Mouse (Mus musculus): ENCODE measurements around the gene Efr3b. TPM values are rescaled to one million over a fixed set of nuclear protein-coding genes. Genes with fewer than 3 reads are reported as not detected.

Gene Efr3b
- total and polyA plus RNA-seq, 2 experiments from 2014 or later: 32.8 to 111 TPM

DNA sequence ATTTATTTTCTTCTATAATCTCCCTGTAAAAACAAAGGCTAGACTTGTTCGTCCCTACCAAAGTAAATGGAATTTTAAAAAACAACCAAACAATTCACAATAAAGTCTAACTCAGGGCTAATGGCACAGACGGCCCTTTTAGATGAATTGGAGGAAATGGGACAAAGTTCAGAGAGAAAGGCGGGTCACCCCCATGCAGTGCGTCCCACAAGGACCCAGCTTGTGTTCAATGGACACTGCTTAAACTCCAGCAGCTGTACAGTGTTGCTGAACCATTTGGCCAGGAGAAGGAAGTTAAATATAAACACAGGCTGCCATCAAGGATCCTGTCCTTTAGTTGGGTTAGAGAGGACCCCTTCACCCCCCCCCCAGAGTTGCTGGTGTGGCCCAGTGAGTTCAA, 30.9 kb downstream of the Efr3b start:
- no peaks in the 10 kb centered on the region for H3K36me3 ChIP-seq (ENCODE audit: insufficient read depth, low read length)
- ATAC-seq (ENCODE audit: low FRiP score): no peak
- H3K4me1 ChIP-seq (ENCODE audit: insufficient read depth, low read length): peaks cover 9% of the 10 kb centered on the region
- H3K27me3 ChIP-seq (ENCODE audit: insufficient read depth, low read length): no peaks in the 10 kb centered on the region
- no peak overlapping the region for H3K9ac ChIP-seq (replicated peaks; ENCODE audit: low read length, poor library complexity, severe bottlenecking)
- no peak for DNase-seq (ENCODE audit: low spot score)
- no peaks in the 10 kb centered on the region for H3K9me3 ChIP-seq (ENCODE audit: low read length)
- H3K4me2 ChIP-seq (ENCODE audit: low read depth, low read length, poor library complexity, severe bottlenecking): no peak overlapping the region
- H3K4me3 ChIP-seq (ENCODE audit: low read depth, low read length): no peak overlapping the region
- WGBS: 59% methylated on average over 4 of the region's 4 CpGs
- H3K27ac ChIP-seq (ENCODE audit: low read depth, low read length): no peak overlapping the region
- TF ChIP-seq CTCF (IDR thresholded peaks at IDR 0.05): no peak

DNA sequence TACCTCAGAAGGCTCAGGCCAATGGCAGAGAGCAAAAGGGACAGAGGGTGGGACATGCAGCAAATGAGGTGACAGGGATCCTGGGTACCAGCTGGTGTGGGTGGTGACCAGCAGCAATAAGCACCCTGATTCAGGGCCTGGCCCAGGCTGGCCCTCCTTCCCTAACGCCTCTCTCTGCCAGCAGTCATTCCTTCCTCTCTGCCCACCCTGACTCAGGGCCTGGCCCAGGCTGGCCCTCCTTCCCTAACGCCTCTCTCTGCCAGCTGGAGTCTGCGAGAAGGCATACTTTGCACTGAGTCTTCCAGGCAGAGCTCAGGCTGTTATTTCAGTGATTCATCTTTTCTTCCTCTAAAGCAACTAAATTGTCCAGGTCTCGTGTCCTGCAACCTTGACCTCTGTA, 31.5 kb downstream of the Efr3b start:
- no peaks in the 10 kb centered on the region for H3K27me3 ChIP-seq (ENCODE audit: insufficient read depth, low read length)
- ATAC-seq (ENCODE audit: low FRiP score): no peak
- peak; percentile 53 for DNase-seq (ENCODE audit: low spot score)

DNA sequence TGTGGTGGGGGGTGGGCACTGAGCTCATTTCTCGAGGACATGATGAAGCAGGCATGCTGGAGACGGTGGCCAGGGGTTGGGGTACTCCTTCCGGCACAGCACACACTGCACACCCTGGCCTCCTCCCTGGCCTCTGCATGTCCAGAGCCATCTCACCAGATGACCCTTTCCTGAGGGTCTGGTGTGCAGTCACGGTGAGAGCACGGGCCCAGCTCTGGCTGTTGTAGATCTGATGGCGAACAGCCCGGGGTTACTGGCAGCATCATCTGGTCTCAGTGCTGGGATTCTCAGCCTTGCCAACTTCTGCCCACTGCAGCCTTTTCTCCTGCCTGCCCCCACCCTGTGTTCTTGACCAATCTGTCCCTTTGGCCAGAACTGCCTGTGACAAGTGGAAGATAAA, 32.6 kb downstream of the Efr3b start:
- ATAC-seq (ENCODE audit: low FRiP score) (peak; percentile 64), DNase-seq (ENCODE audit: low spot score) (peak; percentile 64)
- TF ChIP-seq CTCF (IDR thresholded peaks at IDR 0.05): no peak
- 77% methylated on average over 7 of the region's 7 CpGs for WGBS
- Histone ChIP-seq H3K4me1 (ENCODE audit: insufficient read depth, low read length) (peaks cover 9% of the 10 kb centered on the region), H3K9me3 (ENCODE audit: low read length) (no peaks in the 10 kb centered on the region), H3K27ac (ENCODE audit: low read depth, low read length) (no peak overlapping the region), H3K36me3 (ENCODE audit: insufficient read depth, low read length) (no peaks in the 10 kb centered on the region), H3K27me3 (ENCODE audit: insufficient read depth, low read length) (no peaks in the 10 kb centered on the region), H3K4me3 (ENCODE audit: low read depth, low read length) (no peak overlapping the region), H3K9ac (replicated peaks; ENCODE audit: low read length, poor library complexity, severe bottlenecking) (no peak overlapping the region), H3K4me2 (ENCODE audit: low read depth, low read length, poor library complexity, severe bottlenecking) (no peak overlapping the region)

More for the DNA sequence above, 31.5 kb downstream of the Efr3b start:
- H3K4me3 ChIP-seq (ENCODE audit: low read depth, low read length): no peak overlapping the region
- 0 out of 2 replicates have a peak overlapping the region, but pooled peaks have one; percentile 26 for H3K27ac ChIP-seq (ENCODE audit: low read depth, low read length)
- no peaks in the 10 kb centered on the region for H3K36me3 ChIP-seq (ENCODE audit: insufficient read depth, low read length)
- H3K4me1 ChIP-seq (ENCODE audit: insufficient read depth, low read length): peaks cover 9% of the 10 kb centered on the region
- WGBS: 63% methylated on average over 4 of the region's 4 CpGs
- no peak overlapping the region for H3K9ac ChIP-seq (replicated peaks; ENCODE audit: low read length, poor library complexity, severe bottlenecking)
- no peaks in the 10 kb centered on the region for H3K9me3 ChIP-seq (ENCODE audit: low read length)
- TF ChIP-seq CTCF (IDR thresholded peaks at IDR 0.05): no peak
- H3K4me2 ChIP-seq (ENCODE audit: low read depth, low read length, poor library complexity, severe bottlenecking): no peak overlapping the region

DNA sequence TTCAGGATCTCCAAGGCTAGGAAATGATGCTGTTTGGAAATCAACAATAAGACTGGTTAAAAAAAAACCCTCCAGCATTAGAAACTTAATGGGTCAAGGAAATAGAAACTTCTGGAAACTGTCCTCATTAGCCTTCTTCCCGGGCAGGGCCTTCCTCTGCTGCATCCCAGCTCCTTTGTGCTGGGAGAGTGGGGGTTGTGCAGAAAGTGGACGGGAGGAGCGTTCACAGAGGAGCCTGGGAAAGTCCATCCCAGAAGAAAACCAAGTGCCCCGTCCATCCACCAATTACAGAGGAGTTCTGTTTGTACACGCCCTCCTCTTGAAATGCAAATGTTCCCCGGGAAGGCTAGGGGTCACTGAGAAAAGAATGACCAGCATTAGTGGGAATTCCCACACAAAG, 34.1 kb downstream of the Efr3b start:
- Histone ChIP-seq H3K36me3 (ENCODE audit: insufficient read depth, low read length) (no peaks in the 10 kb centered on the region; the same call in 1 of the 2 replicates), H3K27ac (ENCODE audit: low read depth, low read length) (no peak overlapping the region), H3K9ac (replicated peaks; ENCODE audit: low read length, poor library complexity, severe bottlenecking) (no peak overlapping the region), H3K27me3 (ENCODE audit: insufficient read depth, low read length) (no peaks in the 10 kb centered on the region), H3K4me1 (ENCODE audit: insufficient read depth, low read length) (peaks cover 9% of the 10 kb centered on the region), H3K9me3 (ENCODE audit: low read length) (no peaks in the 10 kb centered on the region), H3K4me3 (ENCODE audit: low read depth, low read length) (no peak overlapping the region), H3K4me2 (ENCODE audit: low read depth, low read length, poor library complexity, severe bottlenecking) (no peak overlapping the region)
- DNase-seq (ENCODE audit: low spot score): no peak
- TF ChIP-seq CTCF (IDR thresholded peaks at IDR 0.05): no peak
- 18% methylated on average over 6 of the region's 6 CpGs for WGBS
- no peak for ATAC-seq (ENCODE audit: low FRiP score)

DNA sequence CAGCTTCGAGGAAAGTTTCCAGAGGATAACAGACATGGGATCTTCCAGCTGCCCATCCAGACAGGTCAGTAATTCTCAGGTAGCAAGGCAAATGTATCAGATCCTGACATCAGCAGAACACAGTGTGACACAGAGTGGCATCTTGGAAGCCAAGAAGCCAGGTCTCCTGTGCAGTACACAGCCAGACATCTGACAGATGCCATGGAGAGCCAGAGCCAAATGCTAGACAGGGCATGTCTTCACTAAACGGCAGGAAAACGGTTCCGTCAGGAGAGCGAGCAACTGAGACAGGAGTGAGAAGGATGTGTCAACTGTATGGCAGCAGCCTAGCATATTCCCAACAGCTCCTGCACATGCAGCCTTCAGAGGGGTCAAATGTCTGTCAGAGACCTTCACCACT, 38.3 kb downstream of the Efr3b start:
- Histone ChIP-seq H3K27ac (ENCODE audit: low read depth, low read length) (no peak overlapping the region), H3K9ac (replicated peaks; ENCODE audit: low read length, poor library complexity, severe bottlenecking) (no peak overlapping the region), H3K4me3 (ENCODE audit: low read depth, low read length) (no peak overlapping the region), H3K9me3 (ENCODE audit: low read length) (no peaks in the 10 kb centered on the region), H3K4me1 (ENCODE audit: insufficient read depth, low read length) (no peaks in the 10 kb centered on the region), H3K27me3 (ENCODE audit: insufficient read depth, low read length) (no peaks in the 10 kb centered on the region), H3K36me3 (ENCODE audit: insufficient read depth, low read length) (peaks cover 2% of the 10 kb centered on the region; the same call in 1 of the 2 replicates), H3K4me2 (ENCODE audit: low read depth, low read length, poor library complexity, severe bottlenecking) (no peak overlapping the region)
- WGBS: 97% methylated on average over 5 of the region's 5 CpGs
- no peak for TF ChIP-seq CTCF (IDR thresholded peaks at IDR 0.05)
- DNase-seq (ENCODE audit: low spot score): no peak
- no peak for ATAC-seq (ENCODE audit: low FRiP score)

DNA sequence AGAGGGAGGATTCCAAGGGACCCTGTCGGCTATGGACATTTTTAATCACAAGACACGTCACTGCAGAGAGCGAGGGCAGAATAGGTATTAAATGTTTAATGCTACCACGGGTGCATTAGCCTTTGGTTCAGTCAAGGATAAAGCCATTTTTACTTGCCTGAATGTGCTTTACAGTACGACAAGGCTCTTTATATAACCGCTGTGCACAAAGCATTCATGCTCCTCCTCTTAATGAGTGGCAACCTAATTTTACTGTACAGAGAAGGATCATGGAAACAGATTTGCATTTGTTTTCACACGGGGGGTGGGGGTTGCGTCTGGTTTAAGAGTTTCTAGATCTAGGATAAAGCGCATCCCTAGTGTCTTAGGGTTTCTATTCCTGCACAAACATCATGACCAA, 42.0 kb downstream of the Efr3b start:
- 64% methylated on average over 9 of the region's 9 CpGs for WGBS
- TF ChIP-seq CTCF (IDR thresholded peaks at IDR 0.05): no peak
- no peak for ATAC-seq (ENCODE audit: low FRiP score)
- Histone ChIP-seq H3K9ac (replicated peaks; ENCODE audit: low read length, poor library complexity, severe bottlenecking) (no peak overlapping the region), H3K4me3 (ENCODE audit: low read depth, low read length) (no peak overlapping the region), H3K4me1 (ENCODE audit: insufficient read depth, low read length) (no peaks in the 10 kb centered on the region), H3K9me3 (ENCODE audit: low read length) (no peaks in the 10 kb centered on the region), H3K36me3 (ENCODE audit: insufficient read depth, low read length) (peaks cover 2% of the 10 kb centered on the region; the same call in 1 of the 2 replicates), H3K27ac (ENCODE audit: low read depth, low read length) (no peak overlapping the region), H3K27me3 (ENCODE audit: insufficient read depth, low read length) (no peaks in the 10 kb centered on the region), H3K4me2 (ENCODE audit: low read depth, low read length, poor library complexity, severe bottlenecking) (no peak overlapping the region)
- no peak for DNase-seq (ENCODE audit: low spot score)
